Mouse (Mus musculus) E14TG2a.4 (cell line): ENCODE results near the gene Clic1.

Experiments
- CTCF ChIP-seq: conservative IDR thresholded peaks from 2 replicates; pipeline ENCODE4 v1.5.1; 2014; ENCODE audit warnings: low read length
- NANOG ChIP-seq: IDR thresholded peaks from 2 replicates; pipeline ENCODE4 v1.6.1; 2014; ENCODE audit warnings: borderline replicate concordance, low read length, mixed read lengths
- POU5F1 ChIP-seq: IDR thresholded peaks from 2 replicates; pipeline ENCODE4 v1.6.1; 2014; ENCODE audit warnings: low read length, borderline replicate concordance

DNA sequence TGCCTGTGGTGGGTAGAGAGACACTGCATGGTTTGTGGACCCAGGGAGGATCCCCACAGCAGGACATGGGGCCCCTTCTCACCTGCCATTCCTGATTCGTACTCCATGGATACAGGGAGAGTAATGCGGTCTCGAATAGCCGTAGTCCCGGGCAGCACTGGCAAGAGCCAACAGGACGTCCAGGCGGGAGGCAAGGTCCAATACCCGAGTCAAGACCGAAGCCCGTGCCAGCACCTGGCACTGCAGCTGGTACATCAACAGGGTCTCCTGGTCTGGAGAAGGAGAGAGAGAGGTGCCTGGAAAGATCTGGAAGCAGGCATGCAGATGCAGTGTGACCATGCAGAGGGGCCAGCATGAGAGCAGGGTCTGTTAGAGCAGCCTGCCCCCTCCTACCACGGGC, 18.5 kb upstream of the Clic1 start:
- no peak for TF ChIP-seq POU5F1
- TF ChIP-seq CTCF: no peak
- TF ChIP-seq NANOG: no peak
